Mouse (Mus musculus) ES-Bruce4 (cell line): ENCODE results near the gene Isg20.

Source experiments
- CTCF ChIP-seq: IDR thresholded peaks from one replicate; pipeline ENCODE4 v1.8.1; 2011; ENCODE audit warnings: low read depth, low read length
- EP300 ChIP-seq: IDR thresholded peaks from 2 replicates; pipeline ENCODE4 v1.6.1; 2011; ENCODE audit warnings: low read depth, low read length; ENCODE audit not compliant: insufficient read depth
- POLR2A ChIP-seq: IDR thresholded peaks from one replicate; pipeline ENCODE4 v1.8.1; 2011; ENCODE audit warnings: low read length; ENCODE audit not compliant: insufficient read depth

GRCm38 (mm10) chr7:78918686-78919085 is 5.5 kb downstream of the Isg20 start:
- TF ChIP-seq CTCF (no peak), EP300 (peak; percentile 94), POLR2A (no peak)
